Mouse (Mus musculus) cerebellum, adult 9-11 months (tissue): ENCODE results near the gene Usp25.
A peak's percentile ranks its signal among the peaks of the same experiment; 100 is the strongest.

Experiments
- DNase-seq: peaks from one replicate; pipeline ENCODE4 v3.0.0; 2022

Usp25 gene

GRCm38 (mm10) chr16:77150338-77150737 lies 136.8 kb downstream of the Usp25 start:
- DNase-seq = no peak

GRCm38 (mm10) chr16:77150884-77151283 lies 137.4 kb downstream of the Usp25 start:
- DNase-seq = no peak

- DNase-seq = peak; percentile 44
These were observed 138.8 kb downstream of the Usp25 start for GRCm38 (mm10) chr16:77152288-77152687.

GRCm38 (mm10) chr16:77153216-77153715 lies 139.8 kb downstream of the Usp25 start:
- peak; percentile 75 for DNase-seq

GRCm38 (mm10) chr16:77153815-77154214 lies 140.3 kb downstream of the Usp25 start:
- peak; percentile 94 for DNase-seq

GRCm38 (mm10) chr16:77154831-77155230 lies 141.3 kb downstream of the Usp25 start:
- DNase-seq = no peak
